Mouse (Mus musculus) urinary bladder, postnatal 36 days (tissue): ENCODE measurements at regions not wholly inside any gene's neighbourhood (a gene's known extent, or its start where the extent isn't known, plus 50 kb on each side); places are given as distances from the start of the nearest gene placed in this dataset.

Experiments
- DNase-seq, 2 experiments: peaks; one replicate each; pipeline ENCODE4 v3.0.0; 2022; ENCODE audit warnings: low spot score in 2 of 2, mixed read lengths in 1 of 2

GRCm38 (mm10) chr1:190067181-190067580 is 103.3 kb downstream of the Prox1 start:
- no peak for DNase-seq

- DNase-seq, result no peak
These were observed 104.1 kb downstream of the Prox1 start for GRCm38 (mm10) chr1:190066426-190066825.

GRCm38 (mm10) chr1:190061560-190062295 is 108.8 kb downstream of the Prox1 start:
- DNase-seq, result no peak

- no peak for DNase-seq
These were observed 111.5 kb downstream of the Prox1 start for GRCm38 (mm10) chr1:190059025-190059424.

GRCm38 (mm10) chr1:190056931-190057330 is 113.6 kb downstream of the Prox1 start:
- DNase-seq, result peak in 1 of 2 experiments; percentile 9

GRCm38 (mm10) chr1:190051903-190052302 is 118.6 kb downstream of the Prox1 start:
- no peak for DNase-seq

- DNase-seq, result no peak
These were observed 121.9 kb downstream of the Prox1 start for GRCm38 (mm10) chr1:190048521-190049170.

GRCm38 (mm10) chr1:190047201-190047600 is 123.3 kb downstream of the Prox1 start:
- no peak for DNase-seq

GRCm38 (mm10) chr1:190045797-190046196 is 123.6 kb upstream of the Smyd2 start:
- no peak for DNase-seq

GRCm38 (mm10) chr1:190044036-190044435 is 121.9 kb upstream of the Smyd2 start:
- DNase-seq, result no peak

GRCm38 (mm10) chr1:190043156-190043555 is 121.0 kb upstream of the Smyd2 start:
- no peak for DNase-seq

GRCm38 (mm10) chr1:190042197-190042596 is 120.0 kb upstream of the Smyd2 start:
- DNase-seq, result no peak

GRCm38 (mm10) chr1:190041096-190041706 is 119.0 kb upstream of the Smyd2 start:
- no peak for DNase-seq

GRCm38 (mm10) chr1:190038046-190038445 is 115.9 kb upstream of the Smyd2 start:
- no peak for DNase-seq

GRCm38 (mm10) chr1:190036726-190037125 is 114.6 kb upstream of the Smyd2 start:
- no peak for DNase-seq

GRCm38 (mm10) chr1:190035935-190036334 is 113.8 kb upstream of the Smyd2 start:
- no peak for DNase-seq

GRCm38 (mm10) chr1:190034091-190034490 is 111.9 kb upstream of the Smyd2 start:
- DNase-seq, result no peak

- no peak for DNase-seq
These were observed 105.4 kb upstream of the Smyd2 start for GRCm38 (mm10) chr1:190027536-190027935.

- DNase-seq, result no peak
These were observed 87.3 kb upstream of the Smyd2 start for GRCm38 (mm10) chr1:190009466-190009865.

- no peak for DNase-seq
These were observed 85.1 kb upstream of the Smyd2 start for GRCm38 (mm10) chr1:190007271-190007670.

- DNase-seq, result no peak
These were observed 78.9 kb upstream of the Smyd2 start for GRCm38 (mm10) chr1:190001084-190001483.

- no peak for DNase-seq
These were observed 71.5 kb upstream of the Smyd2 start for GRCm38 (mm10) chr1:189993706-189994105.

GRCm38 (mm10) chr1:189993221-189993620 is 71.1 kb upstream of the Smyd2 start:
- DNase-seq, result no peak
